Mouse (Mus musculus) hindbrain, embryonic 14.5 days (tissue): ENCODE measurements around the gene Apip. TPM values are rescaled to one million over a fixed set of nuclear protein-coding genes. Genes with fewer than 3 reads are reported as not detected.

ENCODE experiments used
- ATAC-seq: fragments of 200-750 bp; cut with Nextera tagmentation; 2 replicates; pipeline ENCODE4 v1.8.0; 2017; ENCODE audit warnings: moderate number of reproducible peaks, mild to moderate bottlenecking, moderate TSS enrichment, moderate library complexity; ENCODE audit not compliant: low FRiP score
- DNase-seq: peaks from one replicate; pipeline ENCODE4 v3.0.0-alpha.2; 2015; ENCODE audit warnings: low spot score
- H3K27ac ChIP-seq: fragments of 300-500 bp; sonication (generic); 2 replicates; pipeline ENCODE4 v1.5.1; 2014; ENCODE audit warnings: mild to moderate bottlenecking, moderate library complexity
- H3K27me3 ChIP-seq: fragments of 300-500 bp; sonication (generic); 2 replicates; pipeline ENCODE4 v1.6.1; 2014; ENCODE audit warnings: mild to moderate bottlenecking, low read length, mixed read lengths; ENCODE audit not compliant: control insufficient read depth, insufficient read depth
- H3K36me3 ChIP-seq: fragments of 300-500 bp; sonication (generic); replicated peaks from 2 replicates; pipeline ENCODE4 v1.6.1; 2014; ENCODE audit not compliant: control insufficient read depth, insufficient read depth
- H3K4me1 ChIP-seq: fragments of 300-500 bp; sonication (generic); replicated peaks from 2 replicates; pipeline ENCODE4 v1.6.1; 2014; ENCODE audit warnings: antibody characterized with exemption, low read length, mixed read lengths; ENCODE audit not compliant: control insufficient read depth, insufficient read depth
- H3K4me2 ChIP-seq: fragments of 300-500 bp; sonication (generic); replicated peaks from 2 replicates; pipeline ENCODE4 v1.6.1; 2014; ENCODE audit warnings: mild to moderate bottlenecking, moderate library complexity
- H3K4me3 ChIP-seq: fragments of 300-500 bp; sonication (generic); replicated peaks from 2 replicates; pipeline ENCODE4 v1.5.1; 2014; ENCODE audit warnings: mild to moderate bottlenecking, low read length
- H3K9ac ChIP-seq: fragments of 300-500 bp; sonication (generic); 2 replicates; pipeline ENCODE4 v1.6.1; 2014
- H3K9me3 ChIP-seq: fragments of 300-500 bp; sonication (generic); 2 replicates; pipeline ENCODE4 v1.6.1; 2016; ENCODE audit warnings: low read length; ENCODE audit not compliant: control insufficient read depth
- WGBS: fragments of 180-500 bp; shearing (Covaris S2); extraction: QIAGEN DNeasy Blood & Tissue Kit; methylation state at CpG from one replicate; pipeline ENCODE4 v1.1.7; 2014; 5-methylcytosine and 5-hydroxymethylcytosine counted together
- polyA plus RNA-seq: library from polyadenylated mRNA; unstranded; fragments of >200 nt; fragmentation: Nextera tagmentation; extraction: Ambion mirVana; gene quantifications from 2 replicates; pipeline ENCODE4 v1.2.1, GENCODE M21; 2014

Apip gene
- 51.3 and 54.8 TPM in 2 replicates for polyA plus RNA-seq

GRCm38 (mm10) chr2:103073219-103073982 lies at the start of gene Apip, which contains the start of gene Pdhx:
Apip (plus strand) TSS chr2:103073675.
Pdhx (minus strand) TSS chr2:103073513.
- peak; percentile 100 for ATAC-seq
- WGBS, result under 1% methylated on average over 55 of the region's 55 CpGs

GRCm38 (mm10) chr2:103037831-103038230 lies 35.6 kb upstream of the Apip start:
- no peak overlapping the region for H3K9ac ChIP-seq
- ATAC-seq (no peak), DNase-seq (no peak)
- WGBS, result 77% methylated on average over 4 of the region's 4 CpGs
- no peak overlapping the region for H3K4me2 ChIP-seq
- no peaks in the 10 kb centered on the region for H3K9me3 ChIP-seq
- no peaks in the 10 kb centered on the region for H3K27me3 ChIP-seq
- H3K36me3 ChIP-seq, result peaks cover 24% of the 10 kb centered on the region
- H3K27ac ChIP-seq, result no peak overlapping the region
- H3K4me1 ChIP-seq, result no peaks in the 10 kb centered on the region
- H3K4me3 ChIP-seq, result no peak overlapping the region

More at GRCm38 (mm10) chr2:103073219-103073982, at the start of gene Apip, which contains the start of gene Pdhx:
- Histone ChIP-seq H3K27ac (peak within 1 kb of the TSS; percentile 83), H3K9me3 (no peaks in the 10 kb centered on the region), H3K36me3 (no peaks in the 10 kb centered on the region; the same call in 1 of the 2 replicates), H3K4me2 (peak within 1 kb of the TSS; percentile 67), H3K9ac (peak within 1 kb of the TSS; percentile 80), H3K27me3 (no peaks in the 10 kb centered on the region), H3K4me1 (peaks cover 25% of the 10 kb centered on the region), H3K4me3 (peak within 1 kb of the TSS; percentile 77)
- peak; percentile 99 for DNase-seq

- no peak overlapping the region for H3K27ac ChIP-seq
- no peaks in the 10 kb centered on the region for H3K27me3 ChIP-seq
- DNase-seq, result no peak
- ATAC-seq, result no peak
- WGBS, result 57% methylated on average over 8 of the region's 8 CpGs
- no peak overlapping the region for H3K4me3 ChIP-seq
- H3K36me3 ChIP-seq, result peaks cover 10% of the 10 kb centered on the region; the same call in 1 of the 2 replicates
- no peak overlapping the region for H3K9ac ChIP-seq
- no peaks in the 10 kb centered on the region for H3K9me3 ChIP-seq
- no peak overlapping the region for H3K4me2 ChIP-seq
- no peaks in the 10 kb centered on the region for H3K4me1 ChIP-seq
These were observed 32.6 kb upstream of the Apip start for GRCm38 (mm10) chr2:103040896-103041295.

- H3K27me3 ChIP-seq, result no peaks in the 10 kb centered on the region
- no peaks in the 10 kb centered on the region for H3K9me3 ChIP-seq
- H3K36me3 ChIP-seq, result no peaks in the 10 kb centered on the region; the same call in 1 of the 2 replicates
- H3K4me1 ChIP-seq, result 0 out of 2 replicates have a peak, but pooled peaks cover under 1% of the 10 kb centered on the region
- H3K9ac ChIP-seq, result no peak overlapping the region
- DNase-seq (no peak), ATAC-seq (no peak)
- WGBS, result 62% methylated on average over 2 of the region's 2 CpGs
- H3K27ac ChIP-seq, result no peak overlapping the region
- H3K4me3 ChIP-seq, result no peak overlapping the region
- no peak overlapping the region for H3K4me2 ChIP-seq
These were observed 28.2 kb upstream of the Apip start for GRCm38 (mm10) chr2:103045286-103045685.

GRCm38 (mm10) chr2:103051937-103052893 lies 21.3 kb upstream of the Apip start:
- no peaks in the 10 kb centered on the region for H3K9me3 ChIP-seq
- DNase-seq (no peak), ATAC-seq (no peak)
- H3K4me2 ChIP-seq, result no peak overlapping the region
- WGBS, result 87% methylated on average over 19 of the region's 19 CpGs
- no peaks in the 10 kb centered on the region; the same call in 1 of the 2 replicates for H3K36me3 ChIP-seq
- H3K27ac ChIP-seq, result no peak overlapping the region
- H3K4me3 ChIP-seq, result no peak overlapping the region
- no peaks in the 10 kb centered on the region for H3K27me3 ChIP-seq
- H3K9ac ChIP-seq, result no peak overlapping the region
- 0 out of 2 replicates have a peak, but pooled peaks cover 4% of the 10 kb centered on the region for H3K4me1 ChIP-seq

- WGBS, result 93% methylated on average over 6 of the region's 6 CpGs
- no peak for ATAC-seq
- no peak overlapping the region for H3K27ac ChIP-seq
These were observed 17.7 kb upstream of the Apip start for GRCm38 (mm10) chr2:103055820-103056219.

GRCm38 (mm10) chr2:103058266-103058665 lies 15.2 kb upstream of the Apip start:
- no peak for ATAC-seq
- Histone ChIP-seq H3K27ac (no peak overlapping the region), H3K4me3 (no peak overlapping the region), H3K36me3 (peaks cover 3% of the 10 kb centered on the region; the same call in 1 of the 2 replicates), H3K4me1 (no peaks in the 10 kb centered on the region; the same call in 1 of the 2 replicates), H3K9me3 (no peaks in the 10 kb centered on the region), H3K9ac (no peak overlapping the region), H3K27me3 (no peaks in the 10 kb centered on the region), H3K4me2 (no peak overlapping the region)
- 93% methylated on average over 3 of the region's 3 CpGs for WGBS
- no peak for DNase-seq

More at GRCm38 (mm10) chr2:103055820-103056219, 17.7 kb upstream of the Apip start:
- no peak for DNase-seq
- H3K9me3 ChIP-seq, result no peaks in the 10 kb centered on the region
- H3K4me3 ChIP-seq, result no peak overlapping the region
- no peaks in the 10 kb centered on the region for H3K27me3 ChIP-seq
- H3K36me3 ChIP-seq, result peaks cover 3% of the 10 kb centered on the region; the same call in 1 of the 2 replicates
- no peak overlapping the region for H3K9ac ChIP-seq
- H3K4me2 ChIP-seq, result no peak overlapping the region
- no peaks in the 10 kb centered on the region for H3K4me1 ChIP-seq

- no peak overlapping the region for H3K4me2 ChIP-seq
- H3K4me3 ChIP-seq, result no peak overlapping the region
- no peaks in the 10 kb centered on the region for H3K9me3 ChIP-seq
- H3K9ac ChIP-seq, result no peak overlapping the region
- H3K36me3 ChIP-seq, result no peaks in the 10 kb centered on the region
- H3K4me1 ChIP-seq, result no peaks in the 10 kb centered on the region; the same call in 1 of the 2 replicates
- 35% methylated on average over 3 of the region's 3 CpGs for WGBS
- no peak overlapping the region for H3K27ac ChIP-seq
- DNase-seq (peak; percentile 84), ATAC-seq (peak; percentile 57; the same call in 1 of the 2 replicates)
- H3K27me3 ChIP-seq, result no peaks in the 10 kb centered on the region
These were observed 10.6 kb upstream of the Apip start for GRCm38 (mm10) chr2:103062865-103063264.
